22 mouse cellular contexts compared by ENCODE assay signal in the genomic region with DNA sequence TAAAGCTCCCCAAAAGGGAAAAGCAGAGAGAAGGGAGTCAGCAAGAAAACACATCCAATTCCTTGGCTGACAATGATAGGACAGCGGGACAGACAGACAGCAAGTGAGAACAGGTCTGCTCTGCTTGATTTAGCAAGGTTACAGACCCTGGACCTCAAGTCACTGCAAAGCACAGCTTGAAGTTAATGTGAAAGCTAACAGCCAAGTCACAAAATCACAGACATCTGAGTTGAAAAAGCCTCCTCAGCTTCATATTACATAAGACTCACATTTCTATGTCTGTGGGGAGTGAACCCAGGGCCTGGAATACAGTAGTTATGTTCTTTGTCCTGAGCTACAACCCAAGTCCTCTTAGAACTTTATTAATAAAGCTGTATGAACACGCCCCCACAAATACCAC. TPM values are rescaled to one million over a fixed set of nuclear protein-coding genes. Genes with fewer than 3 reads are reported as not detected.
DNase-seq lines count a peak whose midpoint lies in the region; ATAC-seq and TF ChIP-seq lines count a peak whose summit lies in the region.
"Had no signal": no experiment of that assay in that cellular context is flagged by ENCODE, and none has a peak within 500 bp of the region (broad histone marks: within the 10 kb centered on the region; RNA-seq: fewer than 3 reads in every experiment).

No protein-coding gene starts in this region.

- ATAC-seq in heart, embryonic 16.5 days (replicated peaks; ENCODE audit: extremely low read depth, insufficient read depth, low FRiP score), result no peak
- no peak for ATAC-seq in embryonic facial prominence, embryonic 15.5 days (ENCODE audit: insufficient number of reproducible peaks, low FRiP score, low TSS enrichment, low read depth)
- ATAC-seq in kidney, embryonic 14.5 days (ENCODE audit: low FRiP score, low TSS enrichment), result peak; percentile 43; the same call in 1 of the 2 replicates
- ATAC-seq in limb, embryonic 13.5 days (ENCODE audit: low FRiP score, low read depth), result no peak
- ATAC-seq in intestine, postnatal 0 days, result no peak
- ATAC-seq in frontal cortex, adult (ENCODE audit: low TSS enrichment), result no peak
- ATAC-seq: midbrain, embryonic 15.5 days had no signal

- no peaks in the 10 kb centered on the region for H3K9me3 ChIP-seq in heart, embryonic 16.5 days (replicated peaks; ENCODE audit: control insufficient read depth, low read length)
- no peaks in the 10 kb centered on the region for H3K9me3 ChIP-seq in embryonic facial prominence, embryonic 15.5 days (replicated peaks)
- H3K9me3 ChIP-seq in kidney, embryonic 14.5 days (ENCODE audit: control insufficient read depth, low read length), result no peaks in the 10 kb centered on the region
- H3K9me3 ChIP-seq in limb, embryonic 13.5 days, result no peaks in the 10 kb centered on the region
- no peaks in the 10 kb centered on the region for H3K9me3 ChIP-seq in intestine, postnatal 0 days (ENCODE audit: control insufficient read depth)
- H3K9me3 ChIP-seq: heart, embryonic 15.5 days; hindbrain, embryonic 15.5 days; liver, embryonic 15.5 days; lung, embryonic 15.5 days; midbrain, embryonic 15.5 days; neural tube, embryonic 12.5 days had no signal

- no peak overlapping the region for H3K4me3 ChIP-seq in heart, embryonic 16.5 days (ENCODE audit: low read length)
- H3K4me3 ChIP-seq in embryonic facial prominence, embryonic 15.5 days (replicated peaks), result no peak overlapping the region
- no peak overlapping the region for H3K4me3 ChIP-seq in kidney, embryonic 14.5 days (ENCODE audit: low read length)
- H3K4me3 ChIP-seq in limb, embryonic 13.5 days, result no peak overlapping the region
- no peak overlapping the region for H3K4me3 ChIP-seq in intestine, postnatal 0 days (ENCODE audit: low read depth, low read length)
- H3K4me3 ChIP-seq: heart, embryonic 15.5 days; hindbrain, embryonic 15.5 days; liver, embryonic 15.5 days; lung, embryonic 15.5 days; midbrain, embryonic 15.5 days; neural tube, embryonic 12.5 days had no signal

- H3K27me3 ChIP-seq in heart, embryonic 16.5 days (ENCODE audit: control insufficient read depth, insufficient read depth, low read length), result no peaks in the 10 kb centered on the region
- H3K27me3 ChIP-seq in embryonic facial prominence, embryonic 15.5 days, result no peaks in the 10 kb centered on the region
- no peaks in the 10 kb centered on the region for H3K27me3 ChIP-seq in kidney, embryonic 14.5 days (ENCODE audit: control insufficient read depth, insufficient read depth, low read length)
- no peaks in the 10 kb centered on the region for H3K27me3 ChIP-seq in limb, embryonic 13.5 days
- H3K27me3 ChIP-seq in intestine, postnatal 0 days (replicated peaks; ENCODE audit: control insufficient read depth, insufficient read depth, low read length), result no peaks in the 10 kb centered on the region
- H3K27me3 ChIP-seq: heart, embryonic 15.5 days; hindbrain, embryonic 15.5 days; liver, embryonic 15.5 days; lung, embryonic 15.5 days; midbrain, embryonic 15.5 days; neural tube, embryonic 12.5 days had no signal

- no peak for TF ChIP-seq CTCF in intestine, postnatal 0 days (IDR thresholded peaks at IDR 0.05; ENCODE audit: low read depth)

- no peak for DNase-seq in heart, adult 18-20 months
- no peak for DNase-seq in urinary bladder, postnatal 10 days (ENCODE audit: low spot score)
- DNase-seq: adrenal gland, postnatal 25 days; cerebellum, adult 9-10 months; heart, postnatal 4 days; liver; lung, postnatal 36 days; right cerebral cortex, postnatal 14 days; spleen, adult 18-20 months; thymus, postnatal 14 days had no signal

- no peaks in the 10 kb centered on the region; the same call in 1 of the 2 replicates for H3K36me3 ChIP-seq in heart, embryonic 16.5 days (ENCODE audit: control insufficient read depth, insufficient read depth)
- no peaks in the 10 kb centered on the region for H3K36me3 ChIP-seq in embryonic facial prominence, embryonic 15.5 days
- H3K36me3 ChIP-seq in kidney, embryonic 14.5 days (ENCODE audit: control insufficient read depth, insufficient read depth, low read length), result no peaks in the 10 kb centered on the region
- peaks cover 3% of the 10 kb centered on the region; the same call in 1 of the 2 replicates for H3K36me3 ChIP-seq in limb, embryonic 13.5 days
- peaks cover 8% of the 10 kb centered on the region; the same call in 1 of the 2 replicates for H3K36me3 ChIP-seq in intestine, postnatal 0 days (ENCODE audit: control insufficient read depth, insufficient read depth)
- H3K36me3 ChIP-seq: heart, embryonic 15.5 days; hindbrain, embryonic 15.5 days; liver, embryonic 15.5 days; lung, embryonic 15.5 days; midbrain, embryonic 15.5 days; neural tube, embryonic 12.5 days had no signal

- 74% methylated on average over 2 of the region's 2 CpGs for WGBS in heart, embryonic 16.5 days
- WGBS in embryonic facial prominence, embryonic 15.5 days, result 77% methylated on average over 2 of the region's 2 CpGs
- WGBS in kidney, embryonic 14.5 days, result 59% methylated on average over 2 of the region's 2 CpGs
- 63% methylated on average over 2 of the region's 2 CpGs for WGBS in limb, embryonic 13.5 days
- WGBS in intestine, postnatal 0 days, result 76% methylated on average over 2 of the region's 2 CpGs

- H3K4me1 ChIP-seq in heart, embryonic 16.5 days (ENCODE audit: control insufficient read depth, insufficient read depth, low read length), result peaks cover 12% of the 10 kb centered on the region
- peaks cover 11% of the 10 kb centered on the region; the same call in 1 of the 2 replicates for H3K4me1 ChIP-seq in embryonic facial prominence, embryonic 15.5 days
- H3K4me1 ChIP-seq in kidney, embryonic 14.5 days (ENCODE audit: control insufficient read depth, insufficient read depth, low read length), result peaks cover 22% of the 10 kb centered on the region
- H3K4me1 ChIP-seq in limb, embryonic 13.5 days, result peaks cover 21% of the 10 kb centered on the region
- no peaks in the 10 kb centered on the region; the same call in 1 of the 2 replicates for H3K4me1 ChIP-seq in intestine, postnatal 0 days (replicated peaks; ENCODE audit: control insufficient read depth, insufficient read depth, low read length)
- H3K4me1 ChIP-seq: hindbrain, embryonic 15.5 days; liver, embryonic 15.5 days; lung, embryonic 15.5 days; midbrain, embryonic 15.5 days; neural tube, embryonic 12.5 days had no signal

- no peak overlapping the region for H3K4me2 ChIP-seq in heart, embryonic 16.5 days (ENCODE audit: low read depth, low read length)
- no peak overlapping the region for H3K4me2 ChIP-seq in embryonic facial prominence, embryonic 15.5 days (replicated peaks)
- H3K4me2 ChIP-seq in kidney, embryonic 14.5 days (replicated peaks; ENCODE audit: low read depth, low read length), result 0 out of 2 replicates have a peak overlapping the region, but pooled peaks have one; percentile 4
- H3K4me2 ChIP-seq in limb, embryonic 13.5 days (replicated peaks), result no peak overlapping the region
- no peak overlapping the region for H3K4me2 ChIP-seq in intestine, postnatal 0 days (replicated peaks; ENCODE audit: low read depth)
- H3K4me2 ChIP-seq: heart, embryonic 15.5 days; hindbrain, embryonic 15.5 days; liver, embryonic 15.5 days; lung, embryonic 15.5 days; midbrain, embryonic 15.5 days; neural tube, embryonic 12.5 days had no signal

- H3K9ac ChIP-seq in heart, embryonic 16.5 days (ENCODE audit: low read length), result no peak overlapping the region
- H3K9ac ChIP-seq in embryonic facial prominence, embryonic 15.5 days, result no peak overlapping the region
- H3K9ac ChIP-seq in kidney, embryonic 14.5 days (ENCODE audit: low read depth, low read length), result no peak overlapping the region
- peak overlapping the region; percentile 32; the same call in 1 of the 2 replicates for H3K9ac ChIP-seq in limb, embryonic 13.5 days
- no peak overlapping the region for H3K9ac ChIP-seq in intestine, postnatal 0 days (ENCODE audit: low read depth, low read length)
- H3K9ac ChIP-seq: heart, embryonic 15.5 days; hindbrain, embryonic 15.5 days; liver, embryonic 15.5 days; lung, embryonic 15.5 days; midbrain, embryonic 15.5 days; neural tube, embryonic 12.5 days had no signal

- peak overlapping the region; percentile 31 for H3K27ac ChIP-seq in heart, embryonic 16.5 days (ENCODE audit: low read length)
- H3K27ac ChIP-seq in embryonic facial prominence, embryonic 15.5 days (replicated peaks), result 0 out of 2 replicates have a peak overlapping the region, but pooled peaks have one; percentile 17
- peak overlapping the region; percentile 90 for H3K27ac ChIP-seq in kidney, embryonic 14.5 days (ENCODE audit: low read depth, low read length)
- H3K27ac ChIP-seq in limb, embryonic 13.5 days, result peak overlapping the region; percentile 75
- no peak overlapping the region for H3K27ac ChIP-seq in intestine, postnatal 0 days (ENCODE audit: low read depth, low read length)
- H3K27ac ChIP-seq: hindbrain, embryonic 15.5 days; liver, embryonic 15.5 days; lung, embryonic 15.5 days; midbrain, embryonic 15.5 days; neural tube, embryonic 12.5 days had no signal

RNA-seq across cellular contexts. Expression of gene Osbpl3, which starts 35.6 kb away (rescaled TPM):
- polyA plus RNA-seq in heart, embryonic 16.5 days (2015; fragmentation: Nextera tagmentation; extraction: Ambion mirVana), result 19.4 and 19.7 TPM in 2 replicates
- total RNA-seq in heart, adult 18-20 months (2021), result 10 to 100 TPM; 23.9 to 25.5 TPM
- 12.2 and 14.5 TPM in 2 replicates for polyA plus RNA-seq in embryonic facial prominence, embryonic 15.5 days (2015; fragmentation: Nextera tagmentation; extraction: Ambion mirVana)
- 11.4 and 17.0 TPM in 2 replicates for polyA plus RNA-seq in kidney, embryonic 14.5 days (2014; fragmentation: Nextera tagmentation; extraction: Ambion mirVana)
- polyA plus RNA-seq in limb, embryonic 13.5 days (2015; fragmentation: Nextera tagmentation; extraction: Ambion mirVana), result 14.0 and 15.3 TPM in 2 replicates
- 12.5 and 13.6 TPM in 2 replicates for polyA plus RNA-seq in intestine, postnatal 0 days (2015; fragmentation: Nextera tagmentation; extraction: Ambion mirVana)
